Mouse (Mus musculus): ENCODE measurements around the gene Tm9sf4. TPM values are rescaled to one million over a fixed set of nuclear protein-coding genes. Genes with fewer than 3 reads are reported as not detected.

Tm9sf4 gene
- polyA plus RNA-seq (2017; shearing (Covaris generic)), result 10 to 100 TPM; 38.1 to 51.4 TPM

GRCm38 (mm10) chr2:153160844-153161683 is at the start of gene Tm9sf4:
Gene Tm9sf4 (plus strand): TSS chr2:153161303.

GRCm38 (mm10) chr2:153224946-153225594 is 64.0 kb downstream of the Tm9sf4 start, which contains the start of gene Tspyl3:
Gene Tspyl3 (minus strand): TSS chr2:153225441.

GRCm38 (mm10) chr2:153241250-153242014 is 80.3 kb downstream of the Tm9sf4 start, which contains the start of the genes Plagl2 and Pofut1:
Gene Plagl2 (minus strand): TSS chr2:153241426.
Gene Pofut1 (plus strand): TSS chr2:153241533.

Other genes starting within 250 kb of the Tm9sf4 start
- not detected for gene Mylk2, start 250.0 kb upstream of the Tm9sf4 start, polyA plus RNA-seq (2017; shearing (Covaris generic))
- gene Foxs1, start 228.1 kb upstream of the Tm9sf4 start, polyA plus RNA-seq (2017; shearing (Covaris generic)), result not detected
- gene Dusp15, start 209.6 kb upstream of the Tm9sf4 start, polyA plus RNA-seq (2017; shearing (Covaris generic)), result not detected
- gene Ttll9, start 198.8 kb upstream of the Tm9sf4 start, polyA plus RNA-seq (2017; shearing (Covaris generic)), result 1 to 10 TPM in 1 of 2 experiments, under 1 TPM in 1; 0.47 to 1.5 TPM
- gene Pdrg1, start 145.9 kb upstream of the Tm9sf4 start, polyA plus RNA-seq (2017; shearing (Covaris generic)), result 100 to 1,000 TPM; 125 to 167 TPM
- gene Xkr7, start 129.5 kb upstream of the Tm9sf4 start, polyA plus RNA-seq (2017; shearing (Covaris generic)), result not detected
- not detected for gene Ccm2l, start 95.3 kb upstream of the Tm9sf4 start, polyA plus RNA-seq (2017; shearing (Covaris generic))
- gene Hck, start 52.8 kb upstream of the Tm9sf4 start, polyA plus RNA-seq (2017; shearing (Covaris generic)), result 1 to 10 TPM in 1 of 2 experiments, under 1 TPM in 1; 0.66 to 2.5 TPM
- gene Tspyl3, start 64.1 kb downstream of the Tm9sf4 start, polyA plus RNA-seq (2017; shearing (Covaris generic)), result 10 to 100 TPM; 39.5 to 45.2 TPM
- gene Plagl2, start 80.1 kb downstream of the Tm9sf4 start, polyA plus RNA-seq (2017; shearing (Covaris generic)), result 10 to 100 TPM; 22.2 to 26.5 TPM
- gene Pofut1, start 80.2 kb downstream of the Tm9sf4 start, polyA plus RNA-seq (2017; shearing (Covaris generic)), result 10 to 100 TPM; 15.2 to 17.0 TPM
- 10 to 100 TPM; 15.4 to 24.3 TPM for gene Kif3b, start 130.1 kb downstream of the Tm9sf4 start, polyA plus RNA-seq (2017; shearing (Covaris generic))
- gene Asxl1, start 184.5 kb downstream of the Tm9sf4 start, polyA plus RNA-seq (2017; shearing (Covaris generic)), result 10 to 100 TPM; 35.0 to 87.8 TPM